In genomic region chr8:80482822-80483774, GRCm38 (mm10) we compare ENCODE assay signal across 8 mouse cellular contexts. TPM values are rescaled to one million over a fixed set of nuclear protein-coding genes. Genes with fewer than 3 reads are reported as not detected.
DNase-seq lines count a peak whose midpoint lies in the region; ATAC-seq lines count a peak whose summit lies in the region.

No protein-coding gene starts in this region.

- no peak overlapping the region; a peak in 1 of 4 replicates for H3K4me3 ChIP-seq in heart, embryonic 14.5 days (ENCODE audit: control insufficient read depth in 1 of 2, insufficient read depth in 1 of 2, low read depth in 1 of 2, low read length in 2 of 2)

- no peaks in the 10 kb centered on the region for H3K36me3 ChIP-seq in heart, embryonic 14.5 days (ENCODE audit: control insufficient read depth, insufficient read depth, low read length)

- peaks cover 0 to 3% of the 10 kb centered on the region in 2 experiments; a peak in 1 of 4 replicates for H3K4me1 ChIP-seq in heart, embryonic 14.5 days (ENCODE audit: control insufficient read depth in 2 of 2, insufficient read depth in 2 of 2, low read length in 2 of 2)

- peak; percentile 7 to 18 for DNase-seq in cerebellum, postnatal 25 days
- no peak for DNase-seq in cerebellum, adult 11 months
- peak; percentile 25 to 37 for DNase-seq in right cerebral cortex, adult 2 months (ENCODE audit: low spot score in 2 of 2)
- no peak for DNase-seq in right cerebral cortex, postnatal 36 days (ENCODE audit: low spot score in 2 of 2)
- DNase-seq in layer of hippocampus, adult 9-11 months: peak; percentile 14
- DNase-seq in naive thymus-derived CD4-positive, alpha-beta T cell, adult 2 months (ENCODE audit: low read depth): peak; percentile 50
- no peak for DNase-seq in c-Kit-positive CD71-positive TER-119-positive erythroid progenitor cells, embryonic 14.5 days (ENCODE audit: low spot score)

- ATAC-seq in heart, embryonic 14.5 days (ENCODE audit: insufficient number of reproducible peaks, insufficient read depth, low FRiP score, low read depth): no peak

- 34% methylated on average over 16 of the region's 16 CpGs for WGBS in heart, embryonic 14.5 days

- no peak overlapping the region for H3K27ac ChIP-seq in heart, embryonic 14.5 days (replicated peaks in 1 of 2; ENCODE audit: control insufficient read depth in 1 of 2, insufficient read depth in 1 of 2, low read depth in 2 of 2, low read length in 2 of 2)

- H3K9ac ChIP-seq in heart, embryonic 14.5 days (ENCODE audit: low read length): no peak overlapping the region

- no peaks in the 10 kb centered on the region for H3K27me3 ChIP-seq in heart, embryonic 14.5 days (ENCODE audit: control insufficient read depth, insufficient read depth, low read length)

- H3K4me2 ChIP-seq in heart, embryonic 14.5 days (ENCODE audit: low read length): peak overlapping the region; percentile 48

- no peaks in the 10 kb centered on the region for H3K9me3 ChIP-seq in heart, embryonic 14.5 days (ENCODE audit: control insufficient read depth, low read length)

RNA-seq across cellular contexts. Expression of gene Gypa, which starts 10.5 kb away (rescaled TPM):
- 6.3 and 14.7 TPM in 2 replicates for polyA plus RNA-seq in heart, embryonic 14.5 days (2014; fragmentation: Nextera tagmentation; extraction: Ambion mirVana)

Comparison
In these comparisons a context has a peak if more than half of its experiments do, and no peak if none do; other contexts are left out.
1. DNase-seq: peak in cerebellum, postnatal 25 days (2 of 2), right cerebral cortex, adult 2 months (2 of 2), layer of hippocampus, adult 9-11 months (single experiment) and naive thymus-derived CD4-positive, alpha-beta T cell, adult 2 months (single experiment); none in cerebellum, adult 11 months (single experiment), right cerebral cortex, postnatal 36 days (0 of 2) and c-Kit-positive CD71-positive TER-119-positive erythroid progenitor cells, embryonic 14.5 days (single experiment).